Mouse (Mus musculus) embryonic fibroblast, embryonic 13.5 days (primary cell): ENCODE results near the gene Mbtps1. TPM values are rescaled to one million over a fixed set of nuclear protein-coding genes. Genes with fewer than 3 reads are reported as not detected.

Experiments used
- H3K27ac ChIP-seq: 2 replicates; pipeline ENCODE4 v1.5.1; 2012; ENCODE audit warnings: low read length, control low read depth, inconsistent platforms; ENCODE audit not compliant: insufficient read depth
- H3K4me1 ChIP-seq: 2 replicates; pipeline ENCODE4 v1.6.1; 2011; ENCODE audit warnings: low read length; ENCODE audit not compliant: control insufficient read depth, insufficient read depth
- H3K4me3 ChIP-seq: 2 replicates; pipeline ENCODE4 v1.5.1; 2011; ENCODE audit warnings: mild to moderate bottlenecking, control low read depth, low read length; ENCODE audit not compliant: insufficient read depth
- CTCF ChIP-seq: IDR thresholded peaks from 2 replicates; pipeline ENCODE4 v1.5.1; 2011; ENCODE audit warnings: mild to moderate bottlenecking, control low read depth, low read length, moderate library complexity, borderline replicate concordance; ENCODE audit not compliant: insufficient read depth
- POLR2A ChIP-seq: IDR thresholded peaks from 2 replicates; pipeline ENCODE4 v1.6.1; 2011; ENCODE audit warnings: low read depth, mild to moderate bottlenecking, control low read depth, low read length, moderate library complexity
- polyA plus RNA-seq: library from polyadenylated mRNA; stranded (reverse); fragments of >200 nt; gene quantifications from 2 replicates; pipeline ENCODE4 v1.2.4, GENCODE M21; 2011; ENCODE audit warnings: low read depth; ENCODE audit not compliant: missing spikeins, insufficient read length

Gene Mbtps1
- polyA plus RNA-seq, 1 experiment = 114 TPM

GRCm38 (mm10) chr8:119478684-119479083, 79.9 kb downstream of the Mbtps1 start:
- no peaks in the 10 kb centered on the region for H3K4me1 ChIP-seq
- TF ChIP-seq CTCF (no peak), POLR2A (no peak)

GRCm38 (mm10) chr8:119468091-119468490, 90.4 kb downstream of the Mbtps1 start:
- no peaks in the 10 kb centered on the region for H3K4me1 ChIP-seq
- TF ChIP-seq POLR2A = no peak
- no peak for TF ChIP-seq CTCF
- no peak overlapping the region for H3K27ac ChIP-seq
- no peak overlapping the region for H3K4me3 ChIP-seq

More at GRCm38 (mm10) chr8:119478684-119479083, 79.9 kb downstream of the Mbtps1 start:
- no peak overlapping the region for H3K4me3 ChIP-seq
- no peak overlapping the region for H3K27ac ChIP-seq

GRCm38 (mm10) chr8:119466794-119467193, 91.7 kb downstream of the Mbtps1 start:
- Histone ChIP-seq H3K4me3 (no peak overlapping the region), H3K4me1 (no peaks in the 10 kb centered on the region), H3K27ac (no peak overlapping the region)
- TF ChIP-seq CTCF = no peak
- no peak for TF ChIP-seq POLR2A

GRCm38 (mm10) chr8:119466105-119466504, 92.4 kb downstream of the Mbtps1 start:
- Histone ChIP-seq H3K27ac (no peak overlapping the region), H3K4me1 (no peaks in the 10 kb centered on the region), H3K4me3 (no peak overlapping the region)
- no peak for TF ChIP-seq CTCF
- no peak for TF ChIP-seq POLR2A

- H3K4me1 ChIP-seq = no peaks in the 10 kb centered on the region
- no peak overlapping the region for H3K4me3 ChIP-seq
- H3K27ac ChIP-seq = no peak overlapping the region
These were observed 94.8 kb downstream of the Mbtps1 start for GRCm38 (mm10) chr8:119463709-119464108.

GRCm38 (mm10) chr8:119461356-119461755, 97.2 kb downstream of the Mbtps1 start:
- Histone ChIP-seq H3K27ac (no peak overlapping the region), H3K4me1 (no peaks in the 10 kb centered on the region), H3K4me3 (no peak overlapping the region)
- TF ChIP-seq CTCF (no peak), POLR2A (no peak)

More at GRCm38 (mm10) chr8:119463709-119464108, 94.8 kb downstream of the Mbtps1 start:
- TF ChIP-seq POLR2A (no peak), CTCF (no peak)

- TF ChIP-seq POLR2A = no peak
- no peak for TF ChIP-seq CTCF
- Histone ChIP-seq H3K4me1 (no peaks in the 10 kb centered on the region), H3K4me3 (no peak overlapping the region), H3K27ac (no peak overlapping the region)
These were observed 98.8 kb downstream of the Mbtps1 start for GRCm38 (mm10) chr8:119459724-119460123.

Other genes with a start within 250 kb of the Mbtps1 start
- 224 and 236 TPM in 2 replicates for gene Hsbp1, start 214.2 kb downstream of the Mbtps1 start, polyA plus RNA-seq
- gene Mlycd, start 163.9 kb downstream of the Mbtps1 start, polyA plus RNA-seq = 5.6 and 7.1 TPM in 2 replicates
- 2.6 and 4.5 TPM in 2 replicates for gene Osgin1, start 124.6 kb downstream of the Mbtps1 start, polyA plus RNA-seq
- gene Necab2, start 112.0 kb downstream of the Mbtps1 start, polyA plus RNA-seq = 0.30 TPM in 1 of 2 replicates, not detected in the other
- not detected in 2 replicates for gene Slc38a8, start 57.0 kb downstream of the Mbtps1 start, polyA plus RNA-seq
- 7.3 and 7.5 TPM in 2 replicates for gene Hsdl1, start 16.4 kb upstream of the Mbtps1 start, polyA plus RNA-seq
- gene Dnaaf1, start 16.5 kb upstream of the Mbtps1 start, polyA plus RNA-seq = not detected in 2 replicates
- gene Taf1c, start 46.5 kb upstream of the Mbtps1 start, polyA plus RNA-seq = 4.7 and 5.2 TPM in 2 replicates
- not detected in 2 replicates for gene Adad2, start 54.0 kb upstream of the Mbtps1 start, polyA plus RNA-seq
- not detected in 2 replicates for gene Kcng4, start 76.9 kb upstream of the Mbtps1 start, polyA plus RNA-seq
- gene Wfdc1, start 107.6 kb upstream of the Mbtps1 start, polyA plus RNA-seq = not detected in 2 replicates
- not detected in 2 replicates for gene Atp2c2, start 141.3 kb upstream of the Mbtps1 start, polyA plus RNA-seq
- gene Tldc1, start 219.7 kb upstream of the Mbtps1 start, polyA plus RNA-seq = 10.1 TPM in 2 replicates